Mouse (Mus musculus): Measurements from ENCODE around the gene Glg1. TPM values are rescaled to one million over a fixed set of nuclear protein-coding genes. Genes with fewer than 3 reads are reported as not detected.
"Not testable (repeated sequence)": the region's sequence is repeated elsewhere in the genome, so short reads cannot be mapped to it uniquely, and the experiment has no call there.

Gene Glg1
- polyA plus RNA-seq, 1 experiment from 2014 or later, result 76.7 TPM

DNA sequence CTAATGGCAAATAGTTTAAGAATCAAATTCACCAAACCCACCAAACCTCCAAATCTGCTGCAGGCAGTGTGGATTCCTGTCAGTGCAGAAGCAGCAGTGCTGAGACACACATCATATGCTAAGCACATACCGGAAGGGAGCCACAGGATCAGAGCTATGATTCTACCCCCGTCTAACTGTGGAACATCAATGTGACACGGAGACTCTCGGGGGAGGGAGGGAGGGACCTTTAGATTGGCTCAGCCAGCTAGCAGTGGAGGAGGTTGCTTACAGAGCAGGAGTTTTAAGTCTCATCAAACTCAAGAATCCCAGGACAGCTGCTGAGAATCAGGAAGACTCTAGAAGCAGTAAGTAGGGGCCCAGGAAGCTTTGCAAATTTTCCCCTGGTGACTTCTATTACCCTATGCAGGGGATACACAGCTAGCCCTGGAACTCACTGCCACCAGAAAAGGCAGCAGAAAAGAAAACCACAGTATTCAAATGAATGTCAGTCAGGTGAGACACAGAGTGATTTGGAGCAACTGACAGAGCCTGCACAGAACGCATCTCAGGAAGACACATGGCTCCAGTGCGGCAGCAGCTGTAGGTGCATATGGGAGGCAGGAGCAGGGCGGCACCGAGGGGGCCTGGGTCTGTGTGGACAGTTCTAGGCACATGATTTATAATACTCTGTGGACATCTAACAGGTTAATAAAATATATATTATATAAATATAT is 103.1 kb downstream of the Glg1 start:
- Histone ChIP-seq H3K36me3 (ENCODE audit: control insufficient read depth, insufficient read depth, low read length) (peaks cover 3% of the 10 kb centered on the region), H3K4me2 (ENCODE audit: low read depth, low read length, severe bottlenecking) (no peak overlapping the region), H3K27ac (ENCODE audit: low read depth, low read length) (no peak overlapping the region), H3K4me3 (ENCODE audit: low read depth, low read length) (no peak overlapping the region), H3K9me3 (ENCODE audit: control insufficient read depth, low read length) (no peaks in the 10 kb centered on the region), H3K9ac (ENCODE audit: low read length) (no peak overlapping the region), H3K27me3 (ENCODE audit: control insufficient read depth, insufficient read depth, low read length) (no peaks in the 10 kb centered on the region), H3K4me1 (replicated peaks; ENCODE audit: control insufficient read depth, insufficient read depth, low read length) (no peaks in the 10 kb centered on the region)
- 96% methylated on average over 8 of the region's 8 CpGs for WGBS
- DNase-seq (ENCODE audit: low spot score), result no peak
- no peak for ATAC-seq (replicated peaks; ENCODE audit: low FRiP score)

- not testable (repeated sequence) for H3K27me3 ChIP-seq (ENCODE audit: control insufficient read depth, insufficient read depth, low read length); H3K4me1 ChIP-seq (replicated peaks; ENCODE audit: control insufficient read depth, insufficient read depth, low read length); H3K9me3 ChIP-seq (ENCODE audit: control insufficient read depth, low read length); H3K27ac ChIP-seq (ENCODE audit: low read depth, low read length); H3K36me3 ChIP-seq (ENCODE audit: control insufficient read depth, insufficient read depth, low read length)
- Histone ChIP-seq H3K4me2 (ENCODE audit: low read depth, low read length, severe bottlenecking) (peak overlapping the region; percentile 90), H3K9ac (ENCODE audit: low read length) (peak overlapping the region; percentile 50), H3K4me3 (ENCODE audit: low read depth, low read length) (peak overlapping the region; percentile 59)
- peak; percentile 95 for DNase-seq (ENCODE audit: low spot score)
- 0% methylated on average over 51 of the region's 74 CpGs for WGBS
- ATAC-seq (replicated peaks; ENCODE audit: low FRiP score), result peak; percentile 94
Observed at GRCm38 (mm10) chr8:111145460-111146012, 113.5 kb downstream of the Glg1 start.

- H3K9me3 ChIP-seq (ENCODE audit: control insufficient read depth, low read length); H3K27ac ChIP-seq (ENCODE audit: low read depth, low read length); H3K36me3 ChIP-seq (ENCODE audit: control insufficient read depth, insufficient read depth, low read length); H3K27me3 ChIP-seq (ENCODE audit: control insufficient read depth, insufficient read depth, low read length); H3K4me1 ChIP-seq (replicated peaks; ENCODE audit: control insufficient read depth, insufficient read depth, low read length): not testable (repeated sequence)
- Histone ChIP-seq H3K4me2 (ENCODE audit: low read depth, low read length, severe bottlenecking) (peak overlapping the region; percentile 65), H3K4me3 (ENCODE audit: low read depth, low read length) (peak overlapping the region; percentile 59), H3K9ac (ENCODE audit: low read length) (peak overlapping the region; percentile 50)
- ATAC-seq (replicated peaks; ENCODE audit: low FRiP score) (peak; percentile 78), DNase-seq (ENCODE audit: low spot score) (peak; percentile 58)
- whole genome bisulfite sequencing, result under 1% methylated on average over 51 of the region's 63 CpGs
Observed at GRCm38 (mm10) chr8:111144901-111145459, 114.0 kb downstream of the Glg1 start.

DNA sequence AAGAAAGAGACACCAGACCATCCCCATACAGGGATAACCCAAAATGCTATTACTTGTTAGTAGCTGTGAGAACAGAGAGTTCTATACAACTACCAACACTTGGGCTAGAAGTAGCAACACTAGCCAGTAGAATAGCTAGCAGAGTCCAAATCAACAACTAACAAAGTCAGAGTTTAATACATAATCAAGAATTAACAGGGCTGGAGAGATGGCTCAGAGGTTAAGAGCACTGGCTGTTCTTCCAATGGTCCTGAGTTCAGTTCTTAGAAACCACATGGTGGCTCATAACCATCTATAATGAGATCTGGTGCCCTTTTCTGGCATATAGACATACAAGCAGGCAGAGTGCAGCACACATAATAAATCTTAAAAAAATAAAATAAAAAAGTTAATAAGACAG is 116.5 kb downstream of the Glg1 start:
- H3K27ac ChIP-seq (ENCODE audit: low read depth, low read length), result no peak overlapping the region
- no peaks in the 10 kb centered on the region for H3K9me3 ChIP-seq (ENCODE audit: control insufficient read depth, low read length)
- no peak for DNase-seq (ENCODE audit: low spot score)
- H3K4me2 ChIP-seq (ENCODE audit: low read depth, low read length, severe bottlenecking), result no peak overlapping the region
- no peak overlapping the region for H3K9ac ChIP-seq (ENCODE audit: low read length)
- ATAC-seq (replicated peaks; ENCODE audit: low FRiP score), result no peak
- H3K36me3 ChIP-seq (ENCODE audit: control insufficient read depth, insufficient read depth, low read length), result no peaks in the 10 kb centered on the region
- no peaks in the 10 kb centered on the region; the same call in 1 of the 2 replicates for H3K4me1 ChIP-seq (replicated peaks; ENCODE audit: control insufficient read depth, insufficient read depth, low read length)
- no peaks in the 10 kb centered on the region for H3K27me3 ChIP-seq (ENCODE audit: control insufficient read depth, insufficient read depth, low read length)
- H3K4me3 ChIP-seq (ENCODE audit: low read depth, low read length), result no peak overlapping the region

- H3K4me1 ChIP-seq (replicated peaks; ENCODE audit: control insufficient read depth, insufficient read depth, low read length), result no peaks in the 10 kb centered on the region
- 91% methylated on average over 2 of the region's 2 CpGs for WGBS
- DNase-seq (ENCODE audit: low spot score), result no peak
- no peak overlapping the region for H3K9ac ChIP-seq (ENCODE audit: low read length)
- peaks cover 4% of the 10 kb centered on the region; the same call in 1 of the 2 replicates for H3K36me3 ChIP-seq (ENCODE audit: control insufficient read depth, insufficient read depth, low read length)
- no peak for ATAC-seq (replicated peaks; ENCODE audit: low FRiP score)
- H3K9me3 ChIP-seq (ENCODE audit: control insufficient read depth, low read length), result no peaks in the 10 kb centered on the region
- H3K4me2 ChIP-seq (ENCODE audit: low read depth, low read length, severe bottlenecking), result no peak overlapping the region
- no peaks in the 10 kb centered on the region for H3K27me3 ChIP-seq (ENCODE audit: control insufficient read depth, insufficient read depth, low read length)
- H3K27ac ChIP-seq (ENCODE audit: low read depth, low read length), result no peak overlapping the region
- no peak overlapping the region for H3K4me3 ChIP-seq (ENCODE audit: low read depth, low read length)
Observed at GRCm38 (mm10) chr8:111130756-111131155, 128.3 kb downstream of the Glg1 start.

DNA sequence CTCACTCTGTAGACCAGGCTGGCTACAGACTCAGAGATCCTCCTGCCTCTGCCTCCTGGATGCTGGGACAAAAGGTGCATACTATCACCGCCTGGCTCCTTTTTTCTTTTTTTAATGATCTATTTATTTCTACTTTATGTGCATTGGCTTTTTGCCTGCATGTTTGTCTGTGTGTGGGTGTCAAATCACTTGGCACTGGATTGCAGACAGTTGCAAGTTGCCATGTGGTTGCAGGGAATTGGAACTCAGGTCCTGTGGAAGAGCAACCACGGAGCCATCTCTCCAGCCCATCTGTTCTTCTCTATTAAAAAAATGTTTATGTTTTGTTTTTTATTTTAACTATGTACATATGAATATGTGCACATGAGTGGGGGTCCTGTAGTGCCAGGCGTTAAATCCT is 139.5 kb downstream of the Glg1 start:
- Histone ChIP-seq H3K4me3 (ENCODE audit: low read depth, low read length) (no peak overlapping the region), H3K9me3 (ENCODE audit: control insufficient read depth, low read length) (no peaks in the 10 kb centered on the region), H3K9ac (ENCODE audit: low read length) (no peak overlapping the region), H3K36me3 (ENCODE audit: control insufficient read depth, insufficient read depth, low read length) (peaks cover under 1% of the 10 kb centered on the region; the same call in 1 of the 2 replicates), H3K4me2 (ENCODE audit: low read depth, low read length, severe bottlenecking) (no peak overlapping the region), H3K27ac (ENCODE audit: low read depth, low read length) (no peak overlapping the region), H3K4me1 (replicated peaks; ENCODE audit: control insufficient read depth, insufficient read depth, low read length) (no peaks in the 10 kb centered on the region), H3K27me3 (ENCODE audit: control insufficient read depth, insufficient read depth, low read length) (no peaks in the 10 kb centered on the region)
- no peak for DNase-seq (ENCODE audit: low spot score)
- 92% methylated on average over 3 of the region's 3 CpGs for WGBS
- ATAC-seq (replicated peaks; ENCODE audit: low FRiP score), result no peak

DNA sequence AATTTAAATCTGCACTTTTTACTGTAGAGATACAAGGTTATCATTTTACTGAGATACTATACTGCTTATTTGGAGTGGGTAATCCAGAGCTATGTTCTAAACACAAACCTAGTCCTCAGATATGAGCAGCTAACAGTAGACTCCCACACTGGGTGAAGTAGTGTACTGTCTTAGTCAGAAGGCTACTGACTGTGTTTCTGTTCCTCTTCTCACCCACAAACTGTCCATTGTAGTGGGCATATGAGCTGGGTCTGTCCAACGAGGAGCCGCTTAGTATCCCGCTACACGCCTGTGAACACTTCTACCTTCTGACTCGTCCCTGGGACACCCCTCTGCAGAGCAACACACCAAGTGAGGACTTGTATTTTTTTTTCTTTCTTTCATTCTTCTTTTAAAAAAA is 144.1 kb downstream of the Glg1 start:
- H3K9ac ChIP-seq (ENCODE audit: low read length), result no peak overlapping the region
- no peak overlapping the region for H3K4me2 ChIP-seq (ENCODE audit: low read depth, low read length, severe bottlenecking)
- H3K36me3 ChIP-seq (ENCODE audit: control insufficient read depth, insufficient read depth, low read length), result peaks cover 2% of the 10 kb centered on the region; the same call in 1 of the 2 replicates
- H3K27me3 ChIP-seq (ENCODE audit: control insufficient read depth, insufficient read depth, low read length), result no peaks in the 10 kb centered on the region
- DNase-seq (ENCODE audit: low spot score) (no peak), ATAC-seq (replicated peaks; ENCODE audit: low FRiP score) (no peak)
- no peak overlapping the region for H3K4me3 ChIP-seq (ENCODE audit: low read depth, low read length)
- 94% methylated on average over 5 of the region's 5 CpGs for WGBS
- no peaks in the 10 kb centered on the region for H3K4me1 ChIP-seq (replicated peaks; ENCODE audit: control insufficient read depth, insufficient read depth, low read length)
- no peak overlapping the region for H3K27ac ChIP-seq (ENCODE audit: low read depth, low read length)
- no peaks in the 10 kb centered on the region for H3K9me3 ChIP-seq (ENCODE audit: control insufficient read depth, low read length)
